Mouse (Mus musculus): ENCODE measurements around the gene Gm20695. TPM values are rescaled to one million over a fixed set of nuclear protein-coding genes. Genes with fewer than 3 reads are reported as not detected.
A peak's percentile ranks its signal among the peaks of the same experiment; 100 is the strongest.

Gm20695 gene
- polyA plus RNA-seq, 1 experiment from 2014 or later: 2.7 TPM

- H3K9me3 ChIP-seq (replicated peaks): no peaks in the 10 kb centered on the region
- H3K4me2 ChIP-seq: no peak overlapping the region
- H3K36me3 ChIP-seq: peaks cover 3% of the 10 kb centered on the region; the same call in 1 of the 2 replicates
- no peak overlapping the region for H3K4me3 ChIP-seq (replicated peaks)
- no peaks in the 10 kb centered on the region for H3K27me3 ChIP-seq (replicated peaks)
- no peak overlapping the region for H3K27ac ChIP-seq (replicated peaks)
- ATAC-seq (ENCODE audit: low FRiP score): no peak
- WGBS: 66% methylated on average over 11 of the region's 11 CpGs
- 0 out of 2 replicates have a peak, but pooled peaks cover 4% of the 10 kb centered on the region for H3K4me1 ChIP-seq
- no peak overlapping the region for H3K9ac ChIP-seq (replicated peaks)
These were observed 29.8 kb upstream of the Gm20695 start for GRCm38 (mm10) chr16:3854437-3855182.

- Histone ChIP-seq H3K27me3 (replicated peaks) (no peaks in the 10 kb centered on the region), H3K4me1 (no peaks in the 10 kb centered on the region), H3K4me2 (no peak overlapping the region), H3K27ac (replicated peaks) (no peak overlapping the region), H3K9ac (replicated peaks) (no peak overlapping the region), H3K9me3 (replicated peaks) (no peaks in the 10 kb centered on the region), H3K4me3 (replicated peaks) (no peak overlapping the region), H3K36me3 (peaks cover 11% of the 10 kb centered on the region)
- WGBS: 93% methylated on average over 1 of the region's 1 CpGs
- ATAC-seq (ENCODE audit: low FRiP score): no peak
These were observed 28.7 kb upstream of the Gm20695 start for GRCm38 (mm10) chr16:3855776-3856175.

- H3K9ac ChIP-seq (replicated peaks): no peak overlapping the region
- WGBS: 97% methylated on average over 4 of the region's 4 CpGs
- H3K4me2 ChIP-seq: no peak overlapping the region
- no peak overlapping the region for H3K4me3 ChIP-seq (replicated peaks)
- peaks cover 33% of the 10 kb centered on the region for H3K36me3 ChIP-seq
- no peak overlapping the region for H3K27ac ChIP-seq (replicated peaks)
- H3K4me1 ChIP-seq: no peaks in the 10 kb centered on the region
- H3K9me3 ChIP-seq (replicated peaks): no peaks in the 10 kb centered on the region
- no peak for ATAC-seq (ENCODE audit: low FRiP score)
- H3K27me3 ChIP-seq (replicated peaks): no peaks in the 10 kb centered on the region
These were observed 25.2 kb upstream of the Gm20695 start for GRCm38 (mm10) chr16:3859254-3859653.

- H3K36me3 ChIP-seq: peaks cover 16% of the 10 kb centered on the region
- no peaks in the 10 kb centered on the region for H3K27me3 ChIP-seq (replicated peaks)
- peaks cover 21% of the 10 kb centered on the region for H3K4me1 ChIP-seq
- peak; percentile 25 for ATAC-seq (ENCODE audit: low FRiP score)
- H3K9ac ChIP-seq (replicated peaks): peak overlapping the region; percentile 56
- H3K27ac ChIP-seq (replicated peaks): peak overlapping the region; percentile 57
- H3K4me2 ChIP-seq: peak overlapping the region; percentile 82
- WGBS: 2% methylated on average over 16 of the region's 16 CpGs
- H3K9me3 ChIP-seq (replicated peaks): no peaks in the 10 kb centered on the region
- H3K4me3 ChIP-seq (replicated peaks): peak overlapping the region; percentile 54
These were observed 12.6 kb upstream of the Gm20695 start for GRCm38 (mm10) chr16:3871815-3872214.

GRCm38 (mm10) chr16:3872216-3873047, 12.0 kb upstream of the Gm20695 start, which contains the start of gene Naa60:
Gene Naa60, plus strand, starts transcription at chr16:3872375.
- peak within 1 kb of the TSS; percentile 56 for H3K9ac ChIP-seq (replicated peaks)
- H3K9me3 ChIP-seq (replicated peaks): no peaks in the 10 kb centered on the region
- H3K36me3 ChIP-seq: peaks cover 16% of the 10 kb centered on the region
- H3K27me3 ChIP-seq (replicated peaks): no peaks in the 10 kb centered on the region
- peaks cover 21% of the 10 kb centered on the region for H3K4me1 ChIP-seq
- peak; percentile 97 for ATAC-seq (ENCODE audit: low FRiP score)
- 6% methylated on average over 47 of the region's 47 CpGs for WGBS
- peak within 1 kb of the TSS; percentile 82 for H3K4me2 ChIP-seq
- H3K27ac ChIP-seq (replicated peaks): peak within 1 kb of the TSS; percentile 57
- peak within 1 kb of the TSS; percentile 54 for H3K4me3 ChIP-seq (replicated peaks)

GRCm38 (mm10) chr16:3876346-3876745, 8.1 kb upstream of the Gm20695 start:
- no peak overlapping the region for H3K27ac ChIP-seq (replicated peaks)
- H3K9me3 ChIP-seq (replicated peaks): no peaks in the 10 kb centered on the region
- WGBS: 99% methylated on average over 4 of the region's 4 CpGs
- no peak overlapping the region for H3K4me2 ChIP-seq
- H3K4me1 ChIP-seq: peaks cover 19% of the 10 kb centered on the region
- H3K36me3 ChIP-seq: peaks cover 21% of the 10 kb centered on the region
- H3K9ac ChIP-seq (replicated peaks): no peak overlapping the region
- no peak for ATAC-seq (ENCODE audit: low FRiP score)
- H3K27me3 ChIP-seq (replicated peaks): no peaks in the 10 kb centered on the region
- H3K4me3 ChIP-seq (replicated peaks): no peak overlapping the region

- peak overlapping the region; percentile 77 for H3K4me2 ChIP-seq
- 2% methylated on average over 10 of the region's 10 CpGs for WGBS
- H3K4me3 ChIP-seq (replicated peaks): peak overlapping the region; percentile 83
- no peaks in the 10 kb centered on the region for H3K27me3 ChIP-seq (replicated peaks)
- ATAC-seq (ENCODE audit: low FRiP score): no peak; the same call in 1 of the 2 replicates
- no peaks in the 10 kb centered on the region for H3K9me3 ChIP-seq (replicated peaks)
- H3K27ac ChIP-seq (replicated peaks): peak overlapping the region; percentile 96
- peaks cover 38% of the 10 kb centered on the region for H3K4me1 ChIP-seq
- H3K36me3 ChIP-seq: 0 out of 2 replicates have a peak, but pooled peaks cover 4% of the 10 kb centered on the region
- H3K9ac ChIP-seq (replicated peaks): peak overlapping the region; percentile 92
These were observed 720 bp downstream of the Gm20695 start for GRCm38 (mm10) chr16:3885065-3885670.

- Histone ChIP-seq H3K4me1 (0 out of 2 replicates have a peak, but pooled peaks cover 4% of the 10 kb centered on the region), H3K27me3 (replicated peaks) (no peaks in the 10 kb centered on the region), H3K4me3 (replicated peaks) (no peak overlapping the region), H3K9ac (replicated peaks) (no peak overlapping the region), H3K36me3 (peaks cover 12% of the 10 kb centered on the region; the same call in 1 of the 2 replicates), H3K4me2 (no peak overlapping the region), H3K27ac (replicated peaks) (no peak overlapping the region), H3K9me3 (replicated peaks) (no peaks in the 10 kb centered on the region)
- ATAC-seq (ENCODE audit: low FRiP score): no peak
- 98% methylated on average over 14 of the region's 14 CpGs for WGBS
These were observed 7.3 kb downstream of the Gm20695 start for GRCm38 (mm10) chr16:3891621-3892295.

GRCm38 (mm10) chr16:3893739-3894138, 9.3 kb downstream of the Gm20695 start:
- Histone ChIP-seq H3K4me3 (replicated peaks) (no peak overlapping the region), H3K9me3 (replicated peaks) (no peaks in the 10 kb centered on the region), H3K9ac (replicated peaks) (no peak overlapping the region), H3K27ac (replicated peaks) (no peak overlapping the region), H3K4me2 (no peak overlapping the region), H3K27me3 (replicated peaks) (no peaks in the 10 kb centered on the region), H3K4me1 (no peaks in the 10 kb centered on the region), H3K36me3 (peaks cover 23% of the 10 kb centered on the region)
- WGBS: 80% methylated on average over 3 of the region's 3 CpGs
- no peak for ATAC-seq (ENCODE audit: low FRiP score)

GRCm38 (mm10) chr16:3895173-3895792, 10.8 kb downstream of the Gm20695 start:
- H3K9ac ChIP-seq (replicated peaks): no peak overlapping the region
- H3K4me2 ChIP-seq: no peak overlapping the region
- H3K4me1 ChIP-seq: no peaks in the 10 kb centered on the region
- H3K4me3 ChIP-seq (replicated peaks): no peak overlapping the region
- ATAC-seq (ENCODE audit: low FRiP score): no peak
- peaks cover 39% of the 10 kb centered on the region for H3K36me3 ChIP-seq
- H3K27me3 ChIP-seq (replicated peaks): no peaks in the 10 kb centered on the region
- H3K9me3 ChIP-seq (replicated peaks): no peaks in the 10 kb centered on the region
- 86% methylated on average over 9 of the region's 9 CpGs for WGBS
- H3K27ac ChIP-seq (replicated peaks): no peak overlapping the region

GRCm38 (mm10) chr16:3896046-3896445, 11.6 kb downstream of the Gm20695 start:
- Histone ChIP-seq H3K36me3 (peaks cover 46% of the 10 kb centered on the region), H3K9ac (replicated peaks) (no peak overlapping the region), H3K4me2 (no peak overlapping the region), H3K4me1 (no peaks in the 10 kb centered on the region), H3K4me3 (replicated peaks) (no peak overlapping the region), H3K9me3 (replicated peaks) (no peaks in the 10 kb centered on the region), H3K27me3 (replicated peaks) (no peaks in the 10 kb centered on the region), H3K27ac (replicated peaks) (no peak overlapping the region)
- WGBS: 90% methylated on average over 6 of the region's 6 CpGs
- ATAC-seq (ENCODE audit: low FRiP score): no peak
